Comparison of ENCODE assay signal across 28 mouse cellular contexts in the genomic region with DNA sequence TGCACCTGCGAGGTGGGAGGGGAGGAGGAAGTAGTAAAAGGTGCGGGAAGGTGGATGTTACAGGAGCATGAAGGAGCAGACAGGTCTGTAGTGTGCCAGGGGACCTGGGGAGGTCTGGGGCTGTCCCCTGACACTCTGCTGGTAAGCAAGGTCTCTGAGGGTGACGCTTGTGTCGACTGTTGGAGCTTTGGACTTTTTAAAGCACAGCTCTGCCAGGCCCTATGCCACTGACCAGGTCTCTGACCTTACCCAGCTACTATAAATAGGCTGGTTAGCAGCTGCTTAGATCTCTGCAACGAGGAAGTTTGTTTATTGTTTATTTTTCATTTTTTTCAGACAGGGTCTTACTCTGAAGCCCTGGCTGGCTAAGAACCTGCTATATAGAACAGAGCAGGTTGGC. TPM values are rescaled to one million over a fixed set of nuclear protein-coding genes. Genes with fewer than 3 reads are reported as not detected.
DNase-seq lines count a peak whose midpoint lies in the region; ATAC-seq lines count a peak whose summit lies in the region.
"Had no signal": no experiment of that assay in that cellular context is flagged by ENCODE, and none has a peak within 500 bp of the region (broad histone marks: within the 10 kb centered on the region; RNA-seq: fewer than 3 reads in every experiment).

No protein-coding gene starts in this region.

- DNase-seq in heart, adult 11 months, result peak; percentile 81
- DNase-seq in heart, postnatal 36 days, result no peak
- DNase-seq in skeletal muscle tissue, adult 2 months (ENCODE audit: low read depth, low spot score), result peak; percentile 55
- DNase-seq in layer of hippocampus, adult 18-20 months (ENCODE audit: low spot score in 2 of 2), result no peak
- DNase-seq: adrenal gland, postnatal 36 days; B cell, adult 2 months; cerebellum, adult 11 months; cerebellum, adult 2 months; cerebellum, adult 9-11 months; embryo, embryonic 11 days; gastrocnemius, postnatal 10 days; heart, adult 18-20 months; heart, postnatal 10 days; heart, postnatal 4 days had no signal

- WGBS in forebrain, embryonic 13.5 days, result 91% methylated on average over 5 of the region's 5 CpGs
- WGBS in forebrain, embryonic 16.5 days, result 94% methylated on average over 5 of the region's 5 CpGs

- no peaks in the 10 kb centered on the region for H3K4me1 ChIP-seq in forebrain, embryonic 13.5 days
- no peaks in the 10 kb centered on the region for H3K4me1 ChIP-seq in forebrain, embryonic 16.5 days (replicated peaks; ENCODE audit: control insufficient read depth, insufficient read depth, low read length)
- peaks cover 22% of the 10 kb centered on the region for H3K4me1 ChIP-seq in brown adipose tissue, adult 24 weeks (ENCODE audit: control insufficient read depth, insufficient read depth, insufficient read length, low read length)
- H3K4me1 ChIP-seq: embryonic facial prominence, embryonic 15.5 days; forebrain, embryonic 15.5 days; heart, embryonic 12.5 days; heart, embryonic 15.5 days had no signal

- no peaks in the 10 kb centered on the region for H3K9me3 ChIP-seq in forebrain, embryonic 13.5 days (replicated peaks)
- H3K9me3 ChIP-seq in forebrain, embryonic 16.5 days (ENCODE audit: control insufficient read depth, low read length), result no peaks in the 10 kb centered on the region
- H3K9me3 ChIP-seq: embryonic facial prominence, embryonic 15.5 days; forebrain, embryonic 15.5 days; G1E; heart, embryonic 12.5 days; heart, embryonic 15.5 days had no signal

- peaks cover 46% of the 10 kb centered on the region for H3K36me3 ChIP-seq in forebrain, embryonic 13.5 days (ENCODE audit: poor library complexity, severe bottlenecking)
- H3K36me3 ChIP-seq in forebrain, embryonic 16.5 days (ENCODE audit: control insufficient read depth, insufficient read depth), result peaks cover 5% of the 10 kb centered on the region; the same call in 1 of the 2 replicates

- no peak overlapping the region for H3K27ac ChIP-seq in forebrain, embryonic 13.5 days
- no peak overlapping the region for H3K27ac ChIP-seq in forebrain, embryonic 16.5 days (ENCODE audit: low read length)
- H3K27ac ChIP-seq in brown adipose tissue, adult 24 weeks (replicated peaks; ENCODE audit: low read depth, low read length), result peak overlapping the region; percentile 85
- H3K27ac ChIP-seq: embryonic facial prominence, embryonic 15.5 days; forebrain, embryonic 15.5 days; heart, embryonic 15.5 days; hindbrain, embryonic 14.5 days; hindbrain, postnatal 0 days had no signal

- no peaks in the 10 kb centered on the region for H3K27me3 ChIP-seq in forebrain, embryonic 13.5 days
- H3K27me3 ChIP-seq in forebrain, embryonic 16.5 days (replicated peaks; ENCODE audit: control insufficient read depth, insufficient read depth, low read length), result no peaks in the 10 kb centered on the region
- H3K27me3 ChIP-seq: CH12.LX; embryonic facial prominence, embryonic 15.5 days; forebrain, embryonic 15.5 days; heart, embryonic 12.5 days; heart, embryonic 15.5 days; Patski had no signal

- ATAC-seq in forebrain, embryonic 13.5 days, result no peak
- no peak for ATAC-seq in forebrain, embryonic 16.5 days
- ATAC-seq: forebrain, embryonic 15.5 days; hindbrain, postnatal 0 days; inflammation-experienced regulatory T-cells, adult 6 months; intestine, embryonic 16.5 days; Patski had no signal

- H3K9ac ChIP-seq in forebrain, embryonic 13.5 days, result 0 out of 2 replicates have a peak overlapping the region, but pooled peaks have one; percentile 12
- H3K9ac ChIP-seq in forebrain, embryonic 16.5 days (replicated peaks; ENCODE audit: low read depth, low read length), result no peak overlapping the region
- H3K9ac ChIP-seq: embryonic facial prominence, embryonic 15.5 days; forebrain, embryonic 15.5 days; heart, embryonic 12.5 days; heart, embryonic 15.5 days; hindbrain, embryonic 14.5 days had no signal

- H3K4me2 ChIP-seq in forebrain, embryonic 13.5 days, result no peak overlapping the region
- H3K4me2 ChIP-seq in forebrain, embryonic 16.5 days (ENCODE audit: low read length), result no peak overlapping the region
- H3K4me2 ChIP-seq: embryonic facial prominence, embryonic 15.5 days; forebrain, embryonic 15.5 days; heart, embryonic 12.5 days; heart, embryonic 15.5 days; hindbrain, embryonic 14.5 days had no signal

- H3K4me3 ChIP-seq in forebrain, embryonic 13.5 days, result no peak overlapping the region
- H3K4me3 ChIP-seq in forebrain, embryonic 16.5 days (replicated peaks; ENCODE audit: low read length), result no peak overlapping the region
- no peak overlapping the region for H3K4me3 ChIP-seq in brown adipose tissue, adult 24 weeks (ENCODE audit: insufficient read depth, low read depth, low read length)
- H3K4me3 ChIP-seq: embryonic facial prominence, embryonic 15.5 days; forebrain, embryonic 15.5 days; heart, embryonic 12.5 days; heart, embryonic 15.5 days had no signal

- intact Hi-C loops in heart, postnatal 36 days (cut with DNase I), result no loop called here

RNA-seq across cellular contexts. Expression of a gene that starts 15.0 kb away (rescaled TPM):
- 28.6 and 29.0 TPM in 2 replicates for polyA plus RNA-seq in forebrain, embryonic 13.5 days (2015; fragmentation: Nextera tagmentation; extraction: Ambion mirVana)
- 29.5 and 34.5 TPM in 2 replicates for polyA plus RNA-seq in forebrain, embryonic 16.5 days (2015; fragmentation: Nextera tagmentation; extraction: Ambion mirVana)
- total RNA-seq in heart, postnatal 36 days (2021), result 10 to 100 TPM; 19.4 to 19.7 TPM
- polyA plus RNA-seq in brown adipose tissue, adult 24 weeks (2012; ENCODE audit: insufficient read depth, insufficient read length, missing spikeins), result 82.8 and 88.3 TPM in 2 replicates
- 10 to 100 TPM; 27.2 to 30.8 TPM for total RNA-seq in layer of hippocampus, adult 18-20 months (2021)

RNA-seq across cellular contexts. Expression of a gene that starts 33.7 kb away (rescaled TPM):
- 58.7 and 65.7 TPM in 2 replicates for polyA plus RNA-seq in forebrain, embryonic 13.5 days (2015; fragmentation: Nextera tagmentation; extraction: Ambion mirVana)
- 56.6 and 61.2 TPM in 2 replicates for polyA plus RNA-seq in forebrain, embryonic 16.5 days (2015; fragmentation: Nextera tagmentation; extraction: Ambion mirVana)
- total RNA-seq in heart, postnatal 36 days (2021), result 10 to 100 TPM; 30.6 to 32.3 TPM
- polyA plus RNA-seq in brown adipose tissue, adult 24 weeks (2012; ENCODE audit: insufficient read depth, insufficient read length, missing spikeins), result 60.2 and 63.5 TPM in 2 replicates
- total RNA-seq in layer of hippocampus, adult 18-20 months (2021), result 10 to 100 TPM; 29.4 to 30.7 TPM

RNA-seq across cellular contexts. Expression of a gene that starts 33.9 kb away (rescaled TPM):
- 36.9 and 44.6 TPM in 2 replicates for polyA plus RNA-seq in forebrain, embryonic 13.5 days (2015; fragmentation: Nextera tagmentation; extraction: Ambion mirVana)
- 14.9 and 17.7 TPM in 2 replicates for polyA plus RNA-seq in forebrain, embryonic 16.5 days (2015; fragmentation: Nextera tagmentation; extraction: Ambion mirVana)
- 1 to 10 TPM; 8.8 to 9.1 TPM for total RNA-seq in heart, postnatal 36 days (2021)
- 18.0 and 28.1 TPM in 2 replicates for polyA plus RNA-seq in brown adipose tissue, adult 24 weeks (2012; ENCODE audit: insufficient read depth, insufficient read length, missing spikeins)
- 1 to 10 TPM; 5.1 to 7.2 TPM for total RNA-seq in layer of hippocampus, adult 18-20 months (2021)

Comparison
In these comparisons a context has a peak if more than half of its experiments do, and no peak if none do; other contexts are left out.
1. DNase-seq: peak in heart, adult 11 months (single experiment) and skeletal muscle tissue, adult 2 months (single experiment); none in heart, postnatal 36 days (0 of 2) and layer of hippocampus, adult 18-20 months (0 of 2).